Mouse (Mus musculus) WW6 (cell line): ENCODE data around the gene Csnk1d.

Source experiments
- DNase-seq: peaks from one replicate; pipeline ENCODE4 v3.0.0-alpha.2; 2013; ENCODE audit warnings: low read depth, low spot score

Gene Csnk1d

DNA sequence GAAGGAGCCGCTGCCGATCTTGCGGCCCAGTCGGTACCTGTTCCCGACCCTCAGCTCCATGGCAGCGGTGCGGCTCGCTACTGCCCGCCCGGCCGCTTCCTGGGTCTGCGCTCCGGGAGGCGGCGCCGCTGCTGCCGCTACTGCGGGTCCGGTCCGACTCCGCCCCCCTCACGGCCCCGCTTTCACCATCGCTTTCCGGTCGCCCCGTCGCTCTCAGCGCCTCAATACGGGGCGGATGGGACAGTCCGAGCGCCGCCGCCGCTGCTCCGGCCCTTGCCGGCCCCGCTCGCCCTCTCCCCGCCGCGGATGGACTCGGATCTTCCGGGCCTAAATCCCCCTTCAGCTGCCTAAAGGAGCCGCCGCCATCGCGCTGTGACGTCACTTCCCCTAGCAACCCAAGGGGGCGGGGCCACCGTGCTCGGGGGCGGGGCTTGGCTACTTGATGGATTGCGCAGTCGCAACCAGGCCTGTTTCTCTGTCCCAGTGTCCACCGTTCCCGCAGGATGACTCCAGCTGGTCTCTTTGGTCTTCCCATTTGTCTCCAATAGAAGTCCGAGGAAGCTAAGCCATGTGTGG, at the start of gene Csnk1d:
Gene Csnk1d, minus strand, starts transcription at position 380 of the 576 bp plus-strand sequence.
- DNase-seq = peak; percentile 90

DNA sequence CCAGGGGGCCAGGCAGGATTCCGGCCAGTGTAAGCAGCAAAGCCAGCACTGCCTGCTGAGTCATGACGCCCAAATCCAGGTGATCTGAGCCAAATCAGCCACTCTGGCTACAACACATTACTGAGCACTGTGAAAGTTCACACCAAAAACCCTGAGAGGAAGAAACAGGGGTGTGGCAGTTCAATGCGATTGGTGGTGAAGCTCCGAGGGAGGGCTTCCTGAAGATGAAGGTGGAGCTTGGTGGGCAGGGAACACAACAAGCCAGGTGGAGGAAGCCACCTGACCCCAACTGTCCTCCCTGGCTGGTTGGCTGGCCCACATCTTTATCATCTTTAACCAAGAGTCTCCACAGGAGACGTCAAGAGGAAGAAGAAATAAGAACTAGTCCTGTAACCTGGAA, 48.2 kb upstream of the Csnk1d start, which contains the start of gene Cd7:
Gene Cd7, minus strand, starts transcription at position 117 of the 400 bp plus-strand sequence.
- DNase-seq = no peak

DNA sequence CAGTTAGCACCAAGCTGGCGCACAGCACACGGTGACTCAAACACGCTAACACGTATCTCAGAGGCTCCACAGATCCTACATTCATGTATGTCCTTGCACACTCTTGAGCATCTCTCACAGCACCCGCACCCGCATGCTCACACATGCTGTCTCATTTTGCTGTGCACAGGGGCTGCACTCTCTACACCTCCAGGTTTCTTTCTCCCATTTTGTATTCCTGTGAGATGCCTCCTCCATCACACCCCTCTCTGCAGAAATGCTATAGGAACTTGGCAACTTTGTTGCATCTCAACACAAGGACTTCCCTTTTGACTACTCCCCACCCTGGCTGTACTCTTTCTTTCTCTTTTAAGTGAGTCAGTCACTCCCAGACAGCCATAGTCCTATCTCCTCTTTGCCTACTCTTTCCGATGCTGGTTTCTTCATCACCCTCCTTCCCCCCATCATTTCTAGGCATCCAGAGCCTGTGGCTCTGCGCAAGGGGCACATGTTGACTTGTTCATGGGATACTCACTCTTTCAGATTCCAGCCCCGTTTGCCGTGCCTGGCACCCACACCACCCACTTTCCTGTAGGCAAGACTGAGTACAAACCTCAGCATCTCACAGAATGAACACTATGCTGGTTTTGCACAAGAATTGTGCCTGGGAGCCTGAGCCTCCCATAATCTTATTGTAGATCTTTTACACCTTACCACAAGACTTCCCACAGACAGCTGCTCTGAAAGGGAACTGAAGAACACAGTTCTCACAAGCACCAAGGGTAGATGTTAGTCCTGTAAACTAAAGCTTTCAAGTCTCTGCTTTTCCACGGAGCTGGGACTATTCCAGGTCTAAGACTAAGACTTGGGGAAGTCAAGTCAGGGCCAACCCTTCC, 47.5 kb upstream of the Csnk1d start:
- DNase-seq = no peak

DNA sequence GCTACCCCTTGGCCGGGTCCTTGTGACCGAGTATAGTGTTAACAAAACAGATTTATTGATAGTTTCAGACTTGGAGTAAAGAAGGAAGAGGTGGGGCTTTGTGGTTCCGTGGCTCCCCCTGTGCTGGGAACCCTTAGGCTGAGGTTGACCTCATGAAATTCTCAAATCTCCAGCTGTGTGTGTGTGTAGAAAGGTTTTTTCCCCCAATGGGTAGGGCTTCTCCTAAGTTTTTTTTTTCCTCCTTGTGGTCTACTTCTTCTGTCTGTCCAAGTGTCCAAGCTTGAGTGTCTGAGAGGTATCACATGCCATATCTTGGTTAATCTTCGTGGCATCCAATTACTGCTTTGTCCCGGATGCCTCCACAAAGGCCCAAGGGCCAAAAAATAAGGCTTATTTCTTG, 42.0 kb upstream of the Csnk1d start:
- no peak for DNase-seq

DNA sequence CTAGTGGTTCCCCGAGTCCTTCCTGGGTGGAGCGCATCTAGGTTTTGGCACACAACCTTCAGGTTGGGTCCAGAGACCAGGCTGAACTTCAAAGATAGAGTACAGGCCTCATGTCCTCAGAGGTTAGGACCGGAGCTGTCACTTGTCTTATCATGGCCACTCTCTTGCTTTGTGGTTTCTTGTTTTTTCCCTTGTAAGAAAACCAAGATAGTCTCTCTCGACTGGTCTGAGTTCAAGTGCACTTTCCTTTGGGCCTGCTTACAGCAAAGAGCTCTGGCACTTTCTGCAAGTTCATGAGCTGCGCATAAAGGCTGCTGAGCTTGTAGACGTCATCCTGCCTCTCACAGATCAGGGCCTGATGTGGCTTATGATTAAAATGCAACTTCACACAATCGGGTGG, 36.1 kb upstream of the Csnk1d start:
- DNase-seq = no peak

DNA sequence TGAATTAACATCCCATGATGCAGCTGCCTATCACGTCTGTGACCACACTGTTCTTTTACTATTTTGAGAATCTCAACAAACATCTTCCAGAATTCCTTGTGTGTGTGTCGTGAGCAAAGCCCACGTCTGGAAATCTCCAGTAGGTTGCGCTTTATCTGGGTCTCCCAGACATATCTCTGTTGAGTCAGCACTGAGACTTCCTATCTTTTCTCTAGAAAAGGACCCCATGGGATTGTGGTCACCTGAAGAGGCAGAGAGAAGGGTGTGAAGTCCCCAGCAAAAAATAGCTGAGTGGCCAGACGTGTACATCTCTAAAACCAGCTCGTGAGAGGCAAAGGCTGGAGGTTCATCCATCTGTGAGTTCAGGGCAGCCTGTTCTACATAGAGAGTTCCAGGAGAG, 33.0 kb upstream of the Csnk1d start:
- DNase-seq = no peak

- DNase-seq = no peak
Measured at GRCm38 (mm10) chr11:121019501-121019900, 28.4 kb upstream of the Csnk1d start.

DNA sequence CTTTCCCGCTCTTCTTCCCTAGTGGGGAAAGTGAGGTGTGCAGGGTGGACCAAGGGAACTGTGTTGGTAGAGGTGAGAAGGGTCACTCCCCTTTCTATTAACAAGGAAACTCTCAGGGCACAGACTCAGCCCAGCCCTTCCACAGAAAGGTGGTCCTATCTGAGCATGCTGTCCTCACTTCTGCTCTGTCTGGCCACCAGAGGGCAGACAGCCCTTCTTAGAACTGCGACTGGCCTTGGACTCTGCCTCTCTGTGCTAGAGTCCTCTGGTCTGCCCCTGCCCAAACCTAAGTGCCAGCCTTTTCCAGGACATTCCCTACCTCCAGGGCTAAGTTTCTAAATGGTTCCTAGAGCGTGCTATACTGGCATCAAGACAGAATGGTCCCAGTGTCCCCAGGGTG, 26.6 kb upstream of the Csnk1d start:
- DNase-seq = peak; percentile 33

DNA sequence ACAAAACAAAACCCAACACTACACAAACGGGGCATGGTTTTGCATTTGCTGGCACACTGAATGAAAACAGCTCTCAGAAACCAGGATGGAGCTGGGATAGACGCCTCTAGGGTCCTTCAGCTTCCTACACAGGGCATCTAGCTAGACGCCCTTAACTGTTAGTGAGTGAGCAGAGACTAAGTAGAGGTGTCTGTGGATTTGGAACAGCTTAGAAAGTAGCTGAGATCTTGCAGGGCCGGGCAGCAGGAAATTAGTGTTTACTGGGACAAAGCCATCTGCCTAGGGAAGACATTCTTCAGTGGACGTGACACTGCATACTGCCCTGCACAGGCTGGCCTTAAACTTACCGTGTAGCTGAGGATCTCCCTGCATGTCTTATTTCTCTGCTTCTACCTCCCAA, 24.3 kb upstream of the Csnk1d start:
- DNase-seq = no peak

DNA sequence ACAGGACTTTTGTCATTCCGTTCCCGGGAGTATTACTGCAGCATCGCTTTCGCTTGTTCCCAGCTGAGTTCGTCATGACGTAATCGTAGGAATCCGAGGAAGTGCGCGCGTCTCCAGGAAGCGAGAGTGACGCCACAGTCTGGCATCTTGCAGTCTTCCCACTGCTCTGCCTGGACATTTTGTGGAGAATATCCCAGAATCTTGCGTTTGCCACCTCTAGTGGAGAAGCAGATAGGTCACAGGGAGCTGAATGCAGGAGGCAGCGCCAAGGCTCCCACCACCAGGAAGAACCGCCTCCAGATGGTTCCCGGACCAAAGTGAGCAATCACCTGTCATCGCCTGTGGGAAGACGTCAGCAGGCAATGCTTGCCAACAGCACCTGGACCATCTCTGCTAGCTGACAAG, 23.8 kb upstream of the Csnk1d start:
- DNase-seq = no peak

GRCm38 (mm10) chr11:121013656-121014055, 22.5 kb upstream of the Csnk1d start:
- DNase-seq = no peak

DNA sequence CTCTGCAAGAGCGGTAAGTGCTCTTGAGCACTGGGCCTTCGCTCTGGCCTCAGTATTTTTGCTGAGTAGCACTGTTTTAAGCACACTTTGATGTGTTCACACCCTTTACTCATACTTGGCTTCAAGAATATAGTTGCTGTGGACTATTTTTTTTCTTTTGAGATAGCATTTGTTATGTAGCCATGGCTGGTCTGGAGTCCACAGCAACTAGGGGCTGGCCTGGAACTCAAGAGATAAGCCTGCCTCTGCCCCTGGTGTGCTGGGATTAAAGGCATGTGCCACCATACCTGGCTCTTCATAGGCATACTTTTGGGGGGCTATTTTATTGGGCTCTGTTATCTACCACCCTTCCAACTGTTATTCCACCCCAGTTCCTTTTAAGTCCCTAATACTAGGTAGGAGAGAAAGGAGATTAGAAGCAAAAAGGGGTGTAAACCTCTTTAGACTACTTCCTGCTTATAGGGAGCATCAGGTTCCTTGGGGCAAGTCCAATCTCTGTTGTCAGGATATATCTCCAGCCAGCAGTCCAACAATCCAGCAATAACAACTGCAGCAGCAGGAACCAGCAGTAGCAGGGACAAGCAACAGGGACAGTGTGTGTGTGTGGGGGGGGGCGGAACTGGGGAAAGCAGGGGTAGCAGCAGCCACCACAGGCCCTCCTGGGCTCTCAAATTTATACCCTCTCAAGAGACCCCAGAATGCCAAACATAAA, 19.1 kb upstream of the Csnk1d start:
- DNase-seq = no peak

DNA sequence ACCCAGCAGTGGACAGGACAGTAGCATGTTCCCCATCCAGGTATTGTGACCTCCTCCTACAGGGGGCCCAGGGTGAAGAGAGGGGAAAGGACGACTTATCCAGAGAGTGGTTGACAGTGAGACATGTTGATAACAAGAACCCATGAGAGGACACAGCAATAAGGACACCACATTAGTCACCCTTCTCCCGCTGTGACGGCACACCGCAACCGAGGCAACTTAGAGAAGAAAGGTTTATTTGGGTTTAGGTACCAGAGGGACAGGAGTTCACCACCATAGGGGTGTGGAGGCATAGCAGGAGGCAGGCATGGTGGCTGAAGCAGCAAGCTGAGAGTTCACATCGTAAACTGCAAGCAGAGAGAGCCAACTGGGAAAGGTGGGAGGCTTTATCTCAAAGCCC, 15.1 kb upstream of the Csnk1d start:
- no peak for DNase-seq

- DNase-seq = no peak
Measured at GRCm38 (mm10) chr11:121004281-121004680, 13.2 kb upstream of the Csnk1d start.

GRCm38 (mm10) chr11:121001966-121002365, 10.8 kb upstream of the Csnk1d start:
- no peak for DNase-seq

DNA sequence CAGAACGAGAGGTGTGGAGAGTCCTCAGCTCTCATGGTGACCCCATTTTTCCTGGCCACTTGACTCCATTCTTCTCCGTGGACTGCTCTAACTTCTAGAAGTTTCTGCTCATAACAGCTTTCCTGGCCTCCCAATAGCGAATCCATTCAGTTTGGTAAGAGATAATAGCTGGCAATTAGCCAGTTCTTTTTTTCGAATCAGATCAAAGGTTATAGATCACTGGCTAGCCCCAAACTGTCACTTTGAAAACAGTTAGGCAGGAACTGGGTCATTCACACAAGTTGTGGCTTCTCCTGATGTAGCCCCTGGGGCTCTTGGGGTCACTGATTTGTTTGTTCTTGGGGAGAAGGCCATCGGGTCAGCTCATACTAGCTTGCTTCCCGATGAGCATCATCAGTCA, 3.6 kb upstream of the Csnk1d start:
- no peak for DNase-seq

DNA sequence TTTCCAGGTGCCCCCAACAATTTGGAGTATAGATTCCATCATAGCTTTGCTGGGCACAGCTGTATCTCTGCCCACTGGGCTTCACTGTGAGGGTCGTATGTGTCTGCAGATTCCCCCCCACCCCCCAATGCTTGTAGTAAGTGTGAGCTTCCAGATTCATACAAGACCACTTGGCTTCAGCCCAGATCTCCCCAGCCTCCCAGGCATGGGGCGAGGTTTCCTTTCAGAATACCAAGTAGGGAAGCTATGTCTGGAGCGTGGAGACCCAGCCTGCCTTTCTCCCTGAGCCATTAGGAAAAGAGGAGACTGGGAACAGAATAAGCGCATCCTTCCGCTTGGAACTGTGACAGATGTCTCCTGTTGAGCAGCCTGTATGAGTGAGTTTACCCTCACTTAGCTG, 2.5 kb upstream of the Csnk1d start:
- no peak for DNase-seq

GRCm38 (mm10) chr11:120993080-120993479, 1.9 kb upstream of the Csnk1d start:
- no peak for DNase-seq

DNA sequence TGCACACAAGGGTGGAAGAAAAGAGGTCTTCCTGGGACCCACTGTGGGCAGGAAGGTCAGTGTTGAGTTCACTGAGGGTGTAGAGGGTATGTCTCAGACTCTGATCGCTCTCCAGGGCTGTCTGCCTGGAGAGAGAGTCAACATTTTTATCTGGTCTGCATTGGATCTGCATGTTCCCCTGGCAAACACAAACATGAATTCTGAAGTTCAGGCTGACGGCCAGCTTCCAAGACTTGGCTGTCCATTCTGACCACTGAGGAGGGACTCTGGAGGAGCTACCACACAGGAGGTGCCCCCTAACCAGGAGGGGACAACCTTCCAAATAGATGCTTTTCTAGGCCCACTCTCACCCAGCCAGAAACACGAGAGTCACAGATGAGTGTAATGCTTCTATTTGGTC, 661 bp upstream of the Csnk1d start:
- DNase-seq = no peak

GRCm38 (mm10) chr11:120990126-120990781, 876 bp downstream of the Csnk1d start:
- DNase-seq = no peak

GRCm38 (mm10) chr11:120989523-120989922, 1.6 kb downstream of the Csnk1d start:
- DNase-seq = no peak

DNA sequence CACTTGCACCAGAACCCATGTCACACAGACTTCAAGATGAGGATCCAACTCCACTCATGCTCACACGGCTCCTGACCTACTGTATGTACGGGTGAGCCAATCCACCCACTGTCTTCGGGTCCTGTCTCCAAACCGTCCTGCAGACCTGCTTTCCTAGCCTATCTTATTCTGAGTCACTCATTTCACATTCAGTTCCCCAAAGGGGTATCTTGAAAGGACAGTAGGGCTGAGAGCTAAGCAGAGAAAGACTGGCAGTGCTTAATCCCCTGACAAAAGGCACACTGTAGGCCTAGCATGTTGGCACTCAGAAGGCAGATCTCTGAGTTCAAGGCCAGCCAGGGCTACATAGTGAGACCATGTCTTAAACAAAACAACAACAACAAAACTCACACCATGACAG, 2.7 kb downstream of the Csnk1d start:
- no peak for DNase-seq
